Mouse (Mus musculus) ES-Bruce4 (cell line): ENCODE measurements around the gene Usp48. TPM values are rescaled to one million over a fixed set of nuclear protein-coding genes. Genes with fewer than 3 reads are reported as not detected.

Experiments used
- H3K27ac ChIP-seq: 2 replicates; pipeline ENCODE4 v1.5.1; 2012; ENCODE audit warnings: low read length, inconsistent platforms; ENCODE audit not compliant: insufficient read depth
- H3K27me3 ChIP-seq: 2 replicates; pipeline ENCODE4 v1.6.1; 2012; ENCODE audit warnings: mild to moderate bottlenecking, low read length, inconsistent platforms; ENCODE audit not compliant: control insufficient read depth, poor library complexity, insufficient read depth, severe bottlenecking
- H3K36me3 ChIP-seq: 2 replicates; pipeline ENCODE4 v1.6.1; 2012; ENCODE audit warnings: inconsistent platforms, mild to moderate bottlenecking, low read length, moderate library complexity; ENCODE audit not compliant: control insufficient read depth, poor library complexity, insufficient read depth, severe bottlenecking
- H3K4me1 ChIP-seq: one replicate; pipeline ENCODE4 v1.8.1; 2011; ENCODE audit warnings: low read length; ENCODE audit not compliant: control insufficient read depth, insufficient read depth
- H3K4me3 ChIP-seq: 2 replicates; pipeline ENCODE4 v1.5.1; 2011; ENCODE audit warnings: low read depth, mild to moderate bottlenecking, low read length
- H3K9ac ChIP-seq: 2 replicates; pipeline ENCODE4 v1.6.1; 2012; ENCODE audit warnings: low read depth, mild to moderate bottlenecking, inconsistent platforms; ENCODE audit not compliant: poor library complexity, severe bottlenecking
- H3K9me3 ChIP-seq: replicated peaks from 2 replicates; pipeline ENCODE4 v1.6.1; 2012; ENCODE audit warnings: mild to moderate bottlenecking, low read length, inconsistent platforms; ENCODE audit not compliant: control insufficient read depth, poor library complexity, insufficient read depth, severe bottlenecking
- CTCF ChIP-seq: IDR thresholded peaks from one replicate; pipeline ENCODE4 v1.8.1; 2011; ENCODE audit warnings: low read depth, low read length
- EP300 ChIP-seq: IDR thresholded peaks from 2 replicates; pipeline ENCODE4 v1.6.1; 2011; ENCODE audit warnings: low read depth, low read length; ENCODE audit not compliant: insufficient read depth
- POLR2A ChIP-seq: IDR thresholded peaks from one replicate; pipeline ENCODE4 v1.8.1; 2011; ENCODE audit warnings: low read length; ENCODE audit not compliant: insufficient read depth
- polyA plus RNA-seq: library from polyadenylated mRNA; stranded (reverse); fragments of >200 nt; gene quantifications from 2 replicates; pipeline ENCODE4 v1.2.4, GENCODE M21; 2011; ENCODE audit warnings: low read depth; ENCODE audit not compliant: missing spikeins, insufficient read depth, insufficient read length

The Usp48 gene
- polyA plus RNA-seq, 1 experiment: 401 TPM

DNA sequence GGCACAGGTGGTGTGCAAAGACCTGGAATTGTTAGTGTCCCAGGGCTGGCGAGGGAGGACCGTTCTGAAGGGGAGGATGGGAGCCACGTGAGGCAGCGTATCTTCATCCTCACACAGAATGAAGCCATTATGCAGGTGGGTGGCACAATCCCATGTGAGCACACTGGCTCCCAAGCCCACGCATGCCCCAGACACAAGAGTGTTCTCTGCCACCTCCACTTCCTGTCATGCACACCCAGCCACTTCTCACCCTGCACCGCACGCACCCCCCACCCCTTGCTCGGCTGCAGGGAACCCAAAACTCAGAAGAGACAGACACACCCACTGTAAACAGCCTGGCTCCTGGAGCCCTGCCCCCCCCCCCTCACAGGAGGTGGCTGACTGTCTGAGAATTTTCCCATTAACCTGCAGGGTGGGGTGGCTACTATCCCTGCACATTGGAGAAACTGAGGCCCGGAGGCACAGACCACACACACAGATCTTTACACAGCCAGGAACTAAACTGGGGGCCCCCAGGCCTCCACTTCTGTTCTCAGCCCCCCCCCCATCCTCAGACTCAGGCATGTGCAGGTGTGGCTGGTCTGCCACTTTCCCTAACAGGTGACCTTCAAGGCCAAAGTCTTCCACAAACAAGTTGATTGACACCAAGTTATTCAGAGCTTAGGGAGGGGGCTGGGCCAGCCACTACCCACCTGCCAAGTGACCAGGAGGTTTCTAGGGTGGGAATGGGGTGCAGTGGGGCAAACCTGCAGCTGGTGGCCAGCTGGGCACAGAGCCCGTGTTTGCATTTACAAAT lies 98.8 kb downstream of the Usp48 start:
- TF ChIP-seq CTCF (no peak), EP300 (no peak), POLR2A (no peak)
- Histone ChIP-seq H3K36me3 (no peaks in the 10 kb centered on the region), H3K4me3 (no peak overlapping the region), H3K27me3 (no peaks in the 10 kb centered on the region), H3K9ac (no peak overlapping the region), H3K4me1 (peaks cover 3% of the 10 kb centered on the region), H3K9me3 (no peaks in the 10 kb centered on the region), H3K27ac (no peak overlapping the region)

DNA sequence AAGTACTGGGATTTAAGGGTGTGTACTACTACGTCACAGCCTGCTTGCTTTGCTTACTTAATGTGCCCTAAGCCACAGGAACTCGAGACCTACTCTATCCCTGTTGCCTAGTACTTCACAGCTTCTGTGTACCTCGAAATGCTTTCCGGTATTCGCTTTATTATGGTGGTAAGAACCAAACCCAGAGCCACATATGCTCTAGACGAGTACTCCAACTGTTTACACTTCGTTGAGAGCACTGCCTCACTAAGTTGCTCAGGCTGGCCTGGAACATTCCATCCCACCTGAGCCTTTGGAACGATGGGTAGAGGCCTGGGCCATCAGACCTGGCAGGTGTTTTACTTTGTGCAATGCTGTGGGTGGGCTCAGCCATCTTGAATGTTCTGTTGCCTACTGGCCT lies 101.7 kb downstream of the Usp48 start:
- Histone ChIP-seq H3K36me3 (no peaks in the 10 kb centered on the region), H3K9me3 (no peaks in the 10 kb centered on the region), H3K4me3 (no peak overlapping the region), H3K27me3 (no peaks in the 10 kb centered on the region), H3K4me1 (peaks cover 3% of the 10 kb centered on the region), H3K9ac (no peak overlapping the region), H3K27ac (no peak overlapping the region)
- TF ChIP-seq EP300: no peak
- no peak for TF ChIP-seq CTCF
- no peak for TF ChIP-seq POLR2A

DNA sequence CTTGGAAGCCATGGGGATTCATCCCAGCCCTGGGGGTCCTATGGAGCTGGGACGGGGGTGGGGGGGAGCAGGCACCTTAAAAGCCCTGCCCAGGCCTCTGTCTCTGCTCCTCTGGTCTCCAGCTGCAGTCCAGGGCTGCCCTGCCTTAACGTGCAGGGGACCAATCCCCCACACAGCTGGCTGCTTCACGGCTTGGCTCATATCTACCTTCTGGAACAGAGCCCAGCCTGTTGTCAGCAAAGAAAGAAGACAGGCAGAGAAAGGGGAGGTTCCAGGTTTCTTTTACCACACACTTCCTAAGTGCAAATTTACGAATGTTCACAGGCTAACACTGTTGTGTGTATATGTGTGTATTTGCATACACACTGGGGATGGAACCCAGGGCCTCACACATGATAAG lies 102.3 kb downstream of the Usp48 start:
- Histone ChIP-seq H3K9me3 (no peaks in the 10 kb centered on the region), H3K27ac (no peak overlapping the region), H3K4me3 (no peak overlapping the region), H3K36me3 (no peaks in the 10 kb centered on the region), H3K4me1 (peaks cover 3% of the 10 kb centered on the region), H3K9ac (no peak overlapping the region), H3K27me3 (no peaks in the 10 kb centered on the region)
- TF ChIP-seq POLR2A (no peak), CTCF (no peak), EP300 (no peak)

DNA sequence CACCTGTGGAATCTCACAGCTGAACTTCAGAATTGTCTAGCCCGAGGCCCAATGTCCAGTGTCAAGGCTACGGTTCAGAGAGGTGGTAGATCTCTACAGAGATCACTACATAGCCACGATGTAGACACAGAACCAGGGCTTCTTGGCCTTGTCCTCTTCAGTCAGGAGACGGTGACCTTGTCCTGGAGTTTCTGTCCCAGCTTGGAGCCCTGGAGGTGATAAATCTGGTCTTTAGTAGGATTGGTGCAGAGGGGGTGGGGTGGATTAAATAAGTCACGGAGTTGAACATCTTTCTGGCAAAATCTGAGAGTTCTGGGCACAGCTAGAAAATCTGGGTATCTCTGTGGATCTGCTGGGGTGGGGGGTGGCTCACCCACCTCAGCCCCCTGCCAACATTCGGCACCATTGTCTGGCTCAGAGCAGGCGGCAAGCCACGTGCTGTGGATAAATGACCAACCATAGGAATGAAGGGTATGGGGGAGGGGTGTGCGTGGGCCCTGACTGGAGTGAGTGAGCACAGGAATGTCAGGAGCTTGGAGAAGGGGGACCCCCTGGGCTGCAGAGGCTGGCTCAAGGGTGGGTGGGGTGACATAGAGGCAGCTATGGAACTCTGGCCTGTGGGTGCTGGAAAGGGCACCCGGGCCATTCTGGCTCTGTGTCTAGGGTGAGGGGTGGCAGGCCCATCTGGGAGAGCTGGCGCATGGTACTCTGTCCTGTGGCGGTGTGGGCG lies 103.8 kb downstream of the Usp48 start:
- Histone ChIP-seq H3K4me3 (no peak overlapping the region), H3K9ac (no peak overlapping the region), H3K4me1 (peaks cover 1% of the 10 kb centered on the region), H3K36me3 (no peaks in the 10 kb centered on the region), H3K27ac (no peak overlapping the region), H3K9me3 (no peaks in the 10 kb centered on the region), H3K27me3 (no peaks in the 10 kb centered on the region)
- TF ChIP-seq CTCF: no peak
- TF ChIP-seq POLR2A: no peak

DNA sequence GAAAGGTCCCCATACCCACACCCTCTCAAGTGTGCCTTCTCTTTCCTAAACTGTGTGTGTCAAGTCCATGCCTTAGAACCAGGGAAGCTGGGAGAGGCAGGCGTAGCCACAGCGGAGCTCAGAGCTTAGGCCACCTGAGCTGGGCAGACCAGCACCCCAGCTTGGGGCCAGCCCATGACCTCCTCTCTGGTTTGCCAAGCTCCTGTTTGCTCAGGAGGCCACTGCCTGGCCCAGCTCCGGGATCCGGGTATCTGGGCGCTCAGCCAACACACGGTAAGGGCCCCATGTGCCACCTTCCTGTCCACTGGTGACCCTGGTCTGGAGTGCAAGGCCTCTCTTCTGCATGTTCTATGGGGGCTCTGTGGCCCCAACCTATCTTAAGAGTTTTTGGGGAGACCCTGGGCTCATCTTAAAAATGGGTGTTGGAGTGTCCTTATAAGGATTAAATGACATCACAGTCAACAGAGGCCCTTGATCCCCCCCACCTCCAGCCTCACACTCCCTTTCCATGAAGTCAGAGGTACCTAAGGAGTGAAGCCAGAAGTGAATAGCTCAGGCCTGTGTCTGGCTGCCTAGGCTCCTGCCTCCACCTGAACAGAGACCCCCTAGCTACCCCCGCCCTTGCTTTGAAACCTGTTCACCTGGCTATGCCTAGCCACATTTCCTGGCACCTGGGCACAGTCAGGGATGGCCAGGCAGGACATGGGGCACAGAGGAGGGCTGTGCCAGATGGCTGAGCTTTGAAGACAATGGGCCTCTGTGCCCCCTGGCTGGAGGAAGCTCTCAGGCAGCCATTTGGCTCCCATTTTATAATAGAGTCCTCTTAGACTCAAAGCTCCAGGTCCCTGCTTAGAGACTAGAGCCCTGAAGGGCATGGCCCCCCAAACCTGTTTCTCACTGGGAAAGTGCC lies 104.8 kb downstream of the Usp48 start:
- no peaks in the 10 kb centered on the region for H3K36me3 ChIP-seq
- no peaks in the 10 kb centered on the region for H3K9me3 ChIP-seq
- no peak overlapping the region for H3K27ac ChIP-seq
- no peak for TF ChIP-seq POLR2A
- no peak overlapping the region for H3K9ac ChIP-seq
- H3K4me3 ChIP-seq: no peak overlapping the region
- no peaks in the 10 kb centered on the region for H3K4me1 ChIP-seq
- no peaks in the 10 kb centered on the region for H3K27me3 ChIP-seq
